Mouse (Mus musculus): ENCODE data around the gene Zdhhc1. TPM values are rescaled to one million over a fixed set of nuclear protein-coding genes. Genes with fewer than 3 reads are reported as not detected.

Gene Zdhhc1
- 32.7 and 33.1 TPM in 2 replicates for polyA plus RNA-seq (2014; fragmentation: Nextera tagmentation; extraction: Ambion mirVana)

- Histone ChIP-seq H3K27ac (peak within 1 kb of the TSS; percentile 85), H3K9ac (peak within 1 kb of the TSS; percentile 86), H3K27me3 (ENCODE audit: control insufficient read depth, insufficient read depth, low read length) (no peaks in the 10 kb centered on the region), H3K4me3 (replicated peaks; ENCODE audit: low read length) (peak within 1 kb of the TSS; percentile 80), H3K36me3 (replicated peaks; ENCODE audit: control insufficient read depth, insufficient read depth) (no peaks in the 10 kb centered on the region), H3K4me1 (replicated peaks; ENCODE audit: control insufficient read depth, insufficient read depth, low read length) (peaks cover 14% of the 10 kb centered on the region), H3K9me3 (ENCODE audit: control insufficient read depth, low read length) (no peaks in the 10 kb centered on the region), H3K4me2 (replicated peaks) (peak within 1 kb of the TSS; percentile 92)
- ATAC-seq (ENCODE audit: low FRiP score) (peak; percentile 93), DNase-seq (ENCODE audit: low spot score) (peak; percentile 90)
- WGBS: under 1% methylated on average over 68 of the region's 68 CpGs
Measured at GRCm38 (mm10) chr8:105496439-105497180, at the start of gene Zdhhc1. TSS of gene Zdhhc1 (minus strand) at chr8:105496902.

DNA sequence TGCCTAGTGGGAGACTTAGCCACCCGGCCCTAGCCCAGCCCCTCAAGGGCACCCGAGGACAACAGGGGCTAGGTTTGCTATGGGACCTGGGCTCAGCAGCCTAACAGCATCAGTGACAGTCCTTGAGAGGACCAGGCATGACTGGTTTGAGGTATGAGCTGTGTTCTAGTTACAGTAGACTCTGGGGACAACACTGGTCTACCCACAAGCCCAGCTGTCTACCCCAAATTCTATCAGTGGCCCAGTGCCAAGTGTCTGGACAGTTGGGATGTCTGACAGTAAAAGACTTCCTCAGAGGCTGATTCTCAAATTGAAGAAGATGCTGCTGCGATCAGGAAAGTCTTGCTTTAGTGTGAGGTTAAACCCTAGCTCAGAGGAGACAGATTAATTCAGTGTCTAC lies 48.5 kb upstream of the Zdhhc1 start:
- Histone ChIP-seq H3K27ac (0 out of 2 replicates have a peak overlapping the region, but pooled peaks have one; percentile 4), H3K36me3 (replicated peaks; ENCODE audit: control insufficient read depth, insufficient read depth) (peaks cover 10% of the 10 kb centered on the region; the same call in 1 of the 2 replicates)

GRCm38 (mm10) chr8:105544544-105545205 lies 48.0 kb upstream of the Zdhhc1 start:
- no peak for ATAC-seq (ENCODE audit: low FRiP score)
- Histone ChIP-seq H3K4me3 (replicated peaks; ENCODE audit: low read length) (no peak overlapping the region), H3K9me3 (ENCODE audit: control insufficient read depth, low read length) (no peaks in the 10 kb centered on the region), H3K4me1 (replicated peaks; ENCODE audit: control insufficient read depth, insufficient read depth, low read length) (no peaks in the 10 kb centered on the region), H3K9ac (no peak overlapping the region), H3K4me2 (replicated peaks) (no peak overlapping the region), H3K27ac (peak overlapping the region; percentile 4; the same call in 1 of the 2 replicates), H3K36me3 (replicated peaks; ENCODE audit: control insufficient read depth, insufficient read depth) (peaks cover 7% of the 10 kb centered on the region; the same call in 1 of the 2 replicates), H3K27me3 (ENCODE audit: control insufficient read depth, insufficient read depth, low read length) (no peaks in the 10 kb centered on the region)
- DNase-seq (ENCODE audit: low spot score): no peak
- WGBS: 58% methylated on average over 7 of the region's 7 CpGs

More for the DNA sequence above, 48.5 kb upstream of the Zdhhc1 start:
- DNase-seq (ENCODE audit: low spot score): no peak
- ATAC-seq (ENCODE audit: low FRiP score): no peak
- no peaks in the 10 kb centered on the region for H3K4me1 ChIP-seq (replicated peaks; ENCODE audit: control insufficient read depth, insufficient read depth, low read length)
- 88% methylated on average over 3 of the region's 3 CpGs for WGBS
- H3K9me3 ChIP-seq (ENCODE audit: control insufficient read depth, low read length): no peaks in the 10 kb centered on the region
- no peaks in the 10 kb centered on the region for H3K27me3 ChIP-seq (ENCODE audit: control insufficient read depth, insufficient read depth, low read length)
- H3K4me2 ChIP-seq (replicated peaks): no peak overlapping the region
- H3K9ac ChIP-seq: no peak overlapping the region
- H3K4me3 ChIP-seq (replicated peaks; ENCODE audit: low read length): no peak overlapping the region

DNA sequence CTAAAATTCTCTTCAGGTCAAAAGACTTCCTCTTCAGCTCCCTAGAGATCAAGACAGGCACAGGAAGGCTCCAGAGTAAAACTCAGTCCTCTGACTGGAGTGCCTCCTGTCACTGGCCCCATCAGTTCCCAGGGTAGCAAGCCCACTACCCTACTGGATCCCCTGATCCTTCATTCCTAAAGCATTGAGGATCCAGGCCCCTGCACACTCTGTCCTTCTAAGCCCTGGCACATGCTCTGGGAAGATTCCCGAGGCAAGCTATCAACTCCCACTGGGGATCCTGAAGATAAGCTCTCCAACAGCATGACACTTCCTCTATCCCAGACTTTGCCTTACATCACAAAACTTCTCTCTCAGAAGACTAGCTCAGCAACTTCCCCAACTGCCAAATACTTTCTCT lies 47.0 kb upstream of the Zdhhc1 start:
- no peaks in the 10 kb centered on the region for H3K4me1 ChIP-seq (replicated peaks; ENCODE audit: control insufficient read depth, insufficient read depth, low read length)
- peaks cover 13% of the 10 kb centered on the region for H3K36me3 ChIP-seq (replicated peaks; ENCODE audit: control insufficient read depth, insufficient read depth)
- no peak overlapping the region for H3K4me3 ChIP-seq (replicated peaks; ENCODE audit: low read length)
- H3K9ac ChIP-seq: no peak overlapping the region
- 54% methylated on average over 1 of the region's 1 CpGs for WGBS
- H3K4me2 ChIP-seq (replicated peaks): no peak overlapping the region
- H3K9me3 ChIP-seq (ENCODE audit: control insufficient read depth, low read length): no peaks in the 10 kb centered on the region
- no peak for ATAC-seq (ENCODE audit: low FRiP score)
- H3K27ac ChIP-seq: 0 out of 2 replicates have a peak overlapping the region, but pooled peaks have one; percentile 10
- DNase-seq (ENCODE audit: low spot score): no peak
- H3K27me3 ChIP-seq (ENCODE audit: control insufficient read depth, insufficient read depth, low read length): no peaks in the 10 kb centered on the region

DNA sequence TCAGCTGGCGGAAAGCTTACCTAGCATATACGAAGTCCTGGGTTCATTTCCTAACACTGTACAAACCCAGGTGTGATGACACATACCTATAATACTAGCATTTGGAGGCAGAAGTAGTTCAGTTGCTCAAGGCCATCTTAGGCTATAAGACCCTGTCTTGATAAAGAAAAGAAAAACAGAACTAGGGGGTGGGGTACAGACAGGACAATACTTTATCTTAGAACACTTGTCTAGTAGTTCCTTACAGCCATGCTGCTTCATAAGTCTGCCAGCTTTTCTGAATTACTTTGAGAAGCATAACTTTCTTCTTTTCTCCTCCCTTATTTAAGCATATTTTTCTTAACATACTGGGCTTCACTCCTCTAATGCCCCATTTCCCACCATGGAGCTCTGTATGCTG lies 46.1 kb upstream of the Zdhhc1 start:
- Histone ChIP-seq H3K4me1 (replicated peaks; ENCODE audit: control insufficient read depth, insufficient read depth, low read length) (no peaks in the 10 kb centered on the region), H3K27me3 (ENCODE audit: control insufficient read depth, insufficient read depth, low read length) (no peaks in the 10 kb centered on the region), H3K36me3 (replicated peaks; ENCODE audit: control insufficient read depth, insufficient read depth) (peaks cover 22% of the 10 kb centered on the region), H3K9me3 (ENCODE audit: control insufficient read depth, low read length) (no peaks in the 10 kb centered on the region), H3K4me3 (replicated peaks; ENCODE audit: low read length) (no peak overlapping the region), H3K27ac (no peak overlapping the region), H3K4me2 (replicated peaks) (no peak overlapping the region), H3K9ac (no peak overlapping the region)
- ATAC-seq (ENCODE audit: low FRiP score): no peak
- 97% methylated on average over 2 of the region's 2 CpGs for WGBS
- DNase-seq (ENCODE audit: low spot score): no peak

DNA sequence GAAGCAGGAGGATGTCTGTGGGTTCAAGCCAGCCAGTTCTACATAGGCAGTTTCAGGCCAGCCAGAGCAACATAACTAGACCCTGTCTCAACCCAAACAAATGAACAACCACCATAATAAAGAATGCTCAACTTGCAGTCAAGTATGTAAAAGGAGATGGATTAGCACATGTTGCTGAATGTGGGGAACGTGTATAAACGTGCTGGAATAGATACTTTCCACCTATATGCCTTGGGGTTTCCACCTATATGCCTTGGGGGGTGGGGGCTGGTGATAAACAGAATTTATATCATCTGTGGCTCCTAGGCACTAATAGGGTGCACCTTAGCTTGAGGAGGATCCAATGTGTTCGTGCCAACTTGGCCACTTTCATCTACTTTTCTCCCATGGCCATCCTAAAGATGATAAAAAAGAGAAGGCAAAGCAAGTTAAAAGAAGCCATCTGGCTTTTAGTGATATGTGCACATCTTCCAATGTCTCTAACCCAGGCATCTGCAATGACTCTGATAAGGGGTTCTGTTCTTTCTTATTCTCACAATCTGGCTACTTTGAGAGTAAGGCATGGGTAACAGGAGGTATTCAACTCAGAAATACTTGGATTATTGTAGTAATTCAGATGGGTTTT lies 45.4 kb upstream of the Zdhhc1 start:
- Histone ChIP-seq H3K4me1 (replicated peaks; ENCODE audit: control insufficient read depth, insufficient read depth, low read length) (no peaks in the 10 kb centered on the region), H3K4me3 (replicated peaks; ENCODE audit: low read length) (no peak overlapping the region), H3K36me3 (replicated peaks; ENCODE audit: control insufficient read depth, insufficient read depth) (peaks cover 29% of the 10 kb centered on the region), H3K9ac (no peak overlapping the region), H3K4me2 (replicated peaks) (no peak overlapping the region), H3K27ac (no peak overlapping the region), H3K9me3 (ENCODE audit: control insufficient read depth, low read length) (no peaks in the 10 kb centered on the region), H3K27me3 (ENCODE audit: control insufficient read depth, insufficient read depth, low read length) (no peaks in the 10 kb centered on the region)
- 97% methylated on average over 3 of the region's 3 CpGs for WGBS
- DNase-seq (ENCODE audit: low spot score) (no peak), ATAC-seq (ENCODE audit: low FRiP score) (no peak)

DNA sequence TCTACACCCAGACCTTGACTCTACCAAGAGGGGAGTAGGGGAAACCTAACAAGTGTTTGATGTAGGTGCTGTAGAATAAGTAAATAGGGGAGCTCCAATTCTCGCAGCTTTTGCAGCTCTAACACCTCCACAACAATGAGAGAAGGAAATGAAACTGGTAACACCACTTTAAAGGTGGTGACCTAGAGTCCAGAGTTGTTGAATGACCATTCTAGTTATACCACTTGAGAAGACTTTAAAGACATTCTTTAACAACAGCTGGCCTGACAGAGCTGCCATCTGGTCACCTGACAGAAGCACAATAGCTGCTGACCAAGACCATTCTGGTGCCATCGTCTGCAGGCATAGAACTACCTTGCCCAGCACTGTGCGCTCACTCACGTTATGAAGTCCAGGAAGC lies 42.2 kb upstream of the Zdhhc1 start:
- no peak overlapping the region for H3K27ac ChIP-seq
- H3K4me1 ChIP-seq (replicated peaks; ENCODE audit: control insufficient read depth, insufficient read depth, low read length): no peaks in the 10 kb centered on the region
- ATAC-seq (ENCODE audit: low FRiP score) (no peak), DNase-seq (ENCODE audit: low spot score) (no peak)
- no peaks in the 10 kb centered on the region for H3K9me3 ChIP-seq (ENCODE audit: control insufficient read depth, low read length)
- no peak overlapping the region for H3K9ac ChIP-seq
- H3K4me3 ChIP-seq (replicated peaks; ENCODE audit: low read length): no peak overlapping the region
- H3K4me2 ChIP-seq (replicated peaks): no peak overlapping the region
- peaks cover 56% of the 10 kb centered on the region for H3K36me3 ChIP-seq (replicated peaks; ENCODE audit: control insufficient read depth, insufficient read depth)
- 88% methylated on average over 4 of the region's 4 CpGs for WGBS
- no peaks in the 10 kb centered on the region for H3K27me3 ChIP-seq (ENCODE audit: control insufficient read depth, insufficient read depth, low read length)

DNA sequence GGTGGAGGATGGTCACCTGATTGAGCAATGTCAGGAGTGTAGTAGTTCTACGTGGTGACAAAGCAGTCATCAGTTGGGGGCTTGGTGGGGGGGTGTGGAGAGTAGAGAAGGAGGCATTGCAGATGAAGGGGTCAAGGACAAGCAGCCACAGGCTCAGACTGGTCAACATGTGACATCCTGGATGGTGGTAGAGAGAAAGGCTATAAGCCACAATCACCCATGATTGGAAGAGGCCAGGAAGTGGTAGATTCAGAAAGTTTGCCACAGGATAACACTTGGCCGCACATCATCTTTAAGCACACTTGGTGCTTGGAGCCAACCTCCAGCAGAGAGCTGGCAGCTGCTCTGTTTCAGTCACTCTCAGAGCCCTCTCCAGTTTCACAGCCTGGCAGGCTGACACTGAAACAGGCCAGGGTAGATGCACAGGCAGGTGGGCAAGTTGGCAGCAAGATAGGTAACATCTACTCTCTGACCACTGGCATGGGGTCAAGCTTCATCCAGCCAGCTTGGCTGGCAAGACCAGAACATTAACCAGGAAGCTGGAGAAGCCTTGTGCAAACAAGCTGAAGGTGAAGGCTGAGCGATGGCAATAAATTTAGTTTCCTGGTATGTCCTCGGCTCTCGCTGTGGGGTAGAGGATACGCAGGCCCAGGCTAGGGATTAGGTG lies 40.4 kb upstream of the Zdhhc1 start:
- no peaks in the 10 kb centered on the region for H3K27me3 ChIP-seq (ENCODE audit: control insufficient read depth, insufficient read depth, low read length)
- ATAC-seq (ENCODE audit: low FRiP score): no peak
- no peaks in the 10 kb centered on the region for H3K9me3 ChIP-seq (ENCODE audit: control insufficient read depth, low read length)
- no peak overlapping the region for H3K4me2 ChIP-seq (replicated peaks)
- no peak overlapping the region for H3K27ac ChIP-seq
- H3K4me3 ChIP-seq (replicated peaks; ENCODE audit: low read length): no peak overlapping the region
- no peak overlapping the region for H3K9ac ChIP-seq
- DNase-seq (ENCODE audit: low spot score): no peak
- H3K4me1 ChIP-seq (replicated peaks; ENCODE audit: control insufficient read depth, insufficient read depth, low read length): no peaks in the 10 kb centered on the region
- H3K36me3 ChIP-seq (replicated peaks; ENCODE audit: control insufficient read depth, insufficient read depth): peaks cover 55% of the 10 kb centered on the region
- 87% methylated on average over 6 of the region's 6 CpGs for WGBS

- peaks cover 51% of the 10 kb centered on the region for H3K36me3 ChIP-seq (replicated peaks; ENCODE audit: control insufficient read depth, insufficient read depth)
Measured at GRCm38 (mm10) chr8:105536546-105536945, 39.8 kb upstream of the Zdhhc1 start.

More at GRCm38 (mm10) chr8:105536546-105536945, 39.8 kb upstream of the Zdhhc1 start:
- H3K4me1 ChIP-seq (replicated peaks; ENCODE audit: control insufficient read depth, insufficient read depth, low read length): no peaks in the 10 kb centered on the region
- H3K4me3 ChIP-seq (replicated peaks; ENCODE audit: low read length): no peak overlapping the region
- H3K4me2 ChIP-seq (replicated peaks): no peak overlapping the region
- no peaks in the 10 kb centered on the region for H3K27me3 ChIP-seq (ENCODE audit: control insufficient read depth, insufficient read depth, low read length)
- no peak overlapping the region for H3K9ac ChIP-seq
- ATAC-seq (ENCODE audit: low FRiP score) (no peak), DNase-seq (ENCODE audit: low spot score) (no peak)
- H3K9me3 ChIP-seq (ENCODE audit: control insufficient read depth, low read length): no peaks in the 10 kb centered on the region
- no peak overlapping the region for H3K27ac ChIP-seq
- 96% methylated on average over 3 of the region's 3 CpGs for WGBS
